Mouse (Mus musculus): ENCODE data around the gene Spint1. TPM values are rescaled to one million over a fixed set of nuclear protein-coding genes. Genes with fewer than 3 reads are reported as not detected.
A peak's percentile ranks its signal among the peaks of the same experiment; 100 is the strongest.

The Spint1 gene
- polyA plus RNA-seq, 1 experiment from 2014 or later = 0.65 TPM

DNA sequence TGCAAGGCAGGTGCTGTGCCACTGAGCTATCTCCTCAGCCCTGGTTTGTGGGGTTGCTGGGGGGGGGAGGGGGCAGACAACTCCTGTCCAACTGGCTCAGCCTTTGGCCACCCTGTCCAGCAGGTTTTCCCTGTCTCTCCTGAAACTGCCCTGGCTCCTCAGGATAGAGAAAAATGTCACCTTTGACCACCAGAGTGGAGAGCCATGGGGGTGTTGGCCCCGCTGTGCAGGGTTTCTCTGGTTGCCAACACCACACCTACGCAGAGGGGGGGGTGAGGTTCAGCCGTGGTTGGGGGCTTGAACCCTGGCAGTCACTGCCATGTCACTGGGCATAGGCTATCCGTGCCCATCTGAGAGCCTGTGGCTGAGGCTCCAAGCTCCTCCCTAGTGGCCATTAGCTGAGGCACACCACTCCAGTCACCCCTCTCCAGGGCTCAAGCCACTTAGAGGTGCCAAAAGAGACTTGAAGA, 12.5 kb downstream of the Spint1 start:
- WGBS = 87% methylated on average over 4 of the region's 4 CpGs

DNA sequence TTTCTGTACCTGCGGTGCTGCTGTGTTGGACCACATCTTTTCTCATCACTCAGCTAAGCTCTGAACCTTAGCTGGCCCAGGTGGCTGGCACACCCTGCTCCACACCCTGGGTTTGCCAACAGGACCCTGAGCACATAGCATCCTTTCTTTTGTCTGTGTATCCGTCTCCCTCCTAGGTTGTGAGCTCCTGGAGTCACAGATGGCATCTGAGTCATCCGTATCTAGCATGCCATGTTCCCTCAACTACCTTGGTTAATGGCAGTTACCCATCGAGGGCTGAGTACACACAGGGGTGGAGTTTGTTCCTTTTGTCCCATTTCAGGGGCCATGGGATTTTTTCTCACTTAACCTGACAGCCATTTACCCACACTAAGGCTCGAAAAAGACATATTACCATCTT, 13.2 kb downstream of the Spint1 start:
- H3K4me1 ChIP-seq = no peaks in the 10 kb centered on the region
- H3K9ac ChIP-seq = no peak overlapping the region
- 66% methylated on average over 5 of the region's 5 CpGs for WGBS
- ATAC-seq (replicated peaks) = no peak
- H3K4me3 ChIP-seq = no peak overlapping the region
- H3K27me3 ChIP-seq (replicated peaks) = 0 out of 2 replicates have a peak, but pooled peaks cover 7% of the 10 kb centered on the region
- no peak overlapping the region for H3K4me2 ChIP-seq
- H3K36me3 ChIP-seq (replicated peaks) = no peaks in the 10 kb centered on the region
- no peaks in the 10 kb centered on the region for H3K9me3 ChIP-seq
- H3K27ac ChIP-seq = no peak overlapping the region

More for the DNA sequence above, 12.5 kb downstream of the Spint1 start:
- Histone ChIP-seq H3K4me2 (no peak overlapping the region), H3K27ac (no peak overlapping the region), H3K27me3 (replicated peaks) (0 out of 2 replicates have a peak, but pooled peaks cover 7% of the 10 kb centered on the region), H3K36me3 (replicated peaks) (no peaks in the 10 kb centered on the region), H3K9me3 (no peaks in the 10 kb centered on the region), H3K4me3 (no peak overlapping the region), H3K9ac (no peak overlapping the region), H3K4me1 (no peaks in the 10 kb centered on the region)
- ATAC-seq (replicated peaks) = 0 out of 2 replicates have a peak, but pooled peaks have one; percentile 17

DNA sequence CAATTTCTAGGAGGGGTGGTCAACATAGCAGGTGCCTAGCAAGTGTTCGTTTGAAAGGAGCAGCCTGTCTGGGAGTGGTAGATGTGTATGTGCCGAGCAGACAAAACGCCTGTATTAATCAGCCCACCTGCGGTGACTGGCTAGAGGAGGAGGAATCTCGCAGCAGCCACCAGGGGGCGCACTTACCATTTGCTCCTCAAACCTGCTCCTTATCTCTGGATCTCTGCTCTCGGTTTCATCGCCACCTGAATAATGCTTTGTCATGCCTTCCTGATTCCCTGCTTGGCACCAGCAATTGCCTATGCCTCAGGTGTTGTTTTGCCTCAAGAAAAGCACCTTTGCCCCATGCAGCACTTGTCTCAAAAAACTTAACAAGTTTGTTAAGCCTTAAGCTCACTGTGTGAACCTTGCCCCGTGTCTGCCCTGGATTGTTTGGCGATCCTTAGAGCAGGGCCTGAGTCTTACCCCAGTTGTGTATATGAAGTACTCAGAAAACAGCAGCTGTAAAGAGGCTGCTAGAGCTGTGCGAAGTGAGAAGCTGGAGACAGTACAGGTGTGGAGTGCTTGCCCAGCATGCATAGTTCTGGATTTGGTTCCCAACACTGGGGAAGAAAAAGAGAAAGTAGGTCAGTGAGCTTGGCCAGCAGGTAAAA, 13.8 kb downstream of the Spint1 start:
- no peak overlapping the region for H3K4me3 ChIP-seq
- H3K9ac ChIP-seq = no peak overlapping the region
- 0 out of 2 replicates have a peak, but pooled peaks cover 7% of the 10 kb centered on the region for H3K27me3 ChIP-seq (replicated peaks)
- WGBS = 17% methylated on average over 11 of the region's 11 CpGs
- H3K9me3 ChIP-seq = no peaks in the 10 kb centered on the region
- H3K4me2 ChIP-seq = no peak overlapping the region
- no peak overlapping the region for H3K27ac ChIP-seq
- no peaks in the 10 kb centered on the region for H3K36me3 ChIP-seq (replicated peaks)
- ATAC-seq (replicated peaks) = peak; percentile 45; the same call in 1 of the 2 replicates
- H3K4me1 ChIP-seq = no peaks in the 10 kb centered on the region

DNA sequence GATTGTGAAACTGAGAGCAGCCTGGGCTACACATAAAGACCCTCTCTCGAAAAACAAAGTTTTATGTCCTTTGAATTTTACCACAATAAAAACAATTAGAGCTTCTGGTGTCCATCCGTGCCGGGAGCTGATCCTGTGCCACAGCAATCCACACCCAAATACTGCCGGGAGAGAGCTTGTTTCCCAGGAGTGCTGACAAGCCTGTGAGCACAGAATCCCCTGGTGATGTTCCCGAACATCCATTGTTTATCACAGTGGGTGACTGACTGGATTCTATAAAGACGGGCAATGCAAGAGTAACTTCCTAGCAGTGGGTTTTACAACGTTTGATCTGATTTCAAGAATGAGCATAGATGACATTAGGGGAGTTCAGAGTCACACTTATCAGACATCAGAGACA, 17.8 kb downstream of the Spint1 start:
- Histone ChIP-seq H3K9me3 (no peaks in the 10 kb centered on the region), H3K27me3 (replicated peaks) (0 out of 2 replicates have a peak, but pooled peaks cover 7% of the 10 kb centered on the region), H3K9ac (no peak overlapping the region), H3K4me1 (no peaks in the 10 kb centered on the region), H3K36me3 (replicated peaks) (no peaks in the 10 kb centered on the region), H3K4me2 (no peak overlapping the region), H3K4me3 (no peak overlapping the region), H3K27ac (no peak overlapping the region)
- WGBS = 6% methylated on average over 7 of the region's 7 CpGs
- ATAC-seq (replicated peaks) = no peak

DNA sequence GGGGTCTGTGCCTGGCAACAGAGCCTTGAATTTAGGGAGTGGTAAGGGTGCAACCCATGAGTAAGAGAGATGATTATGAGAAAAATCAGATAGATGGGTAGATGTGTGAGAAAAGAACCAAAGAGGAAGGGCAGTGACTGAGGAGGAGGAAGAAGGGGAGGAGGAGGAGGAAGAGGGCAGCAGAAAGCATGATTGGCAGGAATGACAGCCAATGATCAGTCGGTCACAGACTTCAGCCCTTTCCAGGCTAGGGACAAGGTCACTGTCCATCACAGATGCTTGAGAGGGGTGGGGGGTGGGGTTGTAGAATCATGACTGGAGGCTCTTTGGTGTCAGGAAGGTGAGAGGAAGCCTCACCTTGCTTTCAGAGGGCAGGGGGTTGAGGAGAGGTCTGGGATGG, 23.4 kb downstream of the Spint1 start:
- H3K27ac ChIP-seq = no peak overlapping the region

DNA sequence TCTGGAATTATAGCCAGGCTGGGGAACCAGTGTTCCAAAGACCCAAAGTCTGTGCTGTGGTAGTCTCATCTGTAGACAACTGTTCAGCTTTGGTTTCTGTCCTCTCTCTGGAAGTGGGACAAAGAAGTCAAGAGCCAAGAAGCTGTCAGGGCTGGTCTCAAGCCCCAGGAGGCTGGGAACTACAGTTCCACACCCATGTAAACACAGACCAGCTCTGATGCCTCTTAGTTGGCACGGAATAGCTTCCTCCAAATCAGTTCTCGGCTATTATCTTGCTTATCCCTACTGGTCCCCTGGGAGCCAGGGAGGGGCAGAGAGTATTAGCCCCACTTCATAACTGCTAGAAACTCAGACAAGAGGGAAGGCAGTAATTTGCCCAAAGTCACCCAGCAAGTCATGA, 24.2 kb downstream of the Spint1 start:
- Histone ChIP-seq H3K4me1 (no peaks in the 10 kb centered on the region; the same call in 1 of the 2 replicates), H3K36me3 (replicated peaks) (no peaks in the 10 kb centered on the region), H3K4me3 (no peak overlapping the region), H3K27me3 (replicated peaks) (no peaks in the 10 kb centered on the region), H3K4me2 (no peak overlapping the region), H3K27ac (no peak overlapping the region), H3K9ac (no peak overlapping the region), H3K9me3 (no peaks in the 10 kb centered on the region)
- WGBS = 38% methylated on average over 2 of the region's 2 CpGs
- ATAC-seq (replicated peaks) = no peak

More for the DNA sequence above, 23.4 kb downstream of the Spint1 start:
- no peak overlapping the region for H3K4me3 ChIP-seq
- ATAC-seq (replicated peaks) = no peak
- 86% methylated on average over 1 of the region's 1 CpGs for WGBS
- H3K36me3 ChIP-seq (replicated peaks) = no peaks in the 10 kb centered on the region
- H3K4me1 ChIP-seq = no peaks in the 10 kb centered on the region; the same call in 1 of the 2 replicates
- H3K27me3 ChIP-seq (replicated peaks) = no peaks in the 10 kb centered on the region
- H3K4me2 ChIP-seq = no peak overlapping the region
- H3K9ac ChIP-seq = no peak overlapping the region
- no peaks in the 10 kb centered on the region for H3K9me3 ChIP-seq

DNA sequence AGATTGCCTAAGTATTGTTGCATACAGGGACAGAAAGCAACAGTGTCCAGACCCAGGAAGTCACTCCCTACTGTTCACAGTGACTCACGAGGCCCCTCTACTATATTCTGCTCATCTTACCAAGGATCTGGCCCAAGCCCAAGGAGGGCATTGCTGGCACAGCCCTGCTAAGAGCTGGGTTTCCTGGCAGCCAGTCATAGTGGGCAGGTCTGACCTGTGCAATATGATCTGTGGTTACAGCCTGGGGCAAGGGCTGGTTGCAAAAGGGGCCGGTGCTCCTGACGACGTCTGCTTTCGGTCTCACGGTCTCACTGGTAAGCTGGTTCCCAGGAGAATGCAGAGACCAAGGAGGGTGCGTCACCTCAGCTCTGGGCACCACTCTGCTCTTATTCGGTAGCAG, 25.8 kb downstream of the Spint1 start:
- Histone ChIP-seq H3K9ac (no peak overlapping the region), H3K9me3 (no peaks in the 10 kb centered on the region), H3K27me3 (replicated peaks) (no peaks in the 10 kb centered on the region), H3K4me2 (no peak overlapping the region), H3K4me3 (no peak overlapping the region), H3K27ac (no peak overlapping the region), H3K4me1 (no peaks in the 10 kb centered on the region; the same call in 1 of the 2 replicates), H3K36me3 (replicated peaks) (no peaks in the 10 kb centered on the region)
- 46% methylated on average over 8 of the region's 8 CpGs for WGBS
- no peak for ATAC-seq (replicated peaks)

DNA sequence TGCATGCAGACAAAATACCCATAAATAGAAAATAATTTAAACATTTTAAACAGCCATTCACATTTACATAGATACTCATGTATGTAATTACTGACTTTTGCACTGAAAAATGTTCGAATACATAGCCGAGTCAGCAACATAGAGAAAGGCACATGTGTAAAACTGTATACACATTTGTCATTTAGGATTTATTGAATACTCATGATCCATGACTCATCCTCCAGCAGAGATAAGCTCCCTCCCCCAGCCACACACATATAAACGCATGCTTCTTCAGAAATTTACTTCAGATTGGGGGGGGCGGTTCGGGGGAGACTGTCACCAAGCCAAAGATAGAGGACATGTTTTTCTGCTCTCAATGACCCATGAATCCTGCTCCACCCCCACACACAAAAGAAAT, 26.7 kb downstream of the Spint1 start:
- no peak overlapping the region for H3K4me3 ChIP-seq
- ATAC-seq (replicated peaks) = no peak
- 88% methylated on average over 5 of the region's 5 CpGs for WGBS

DNA sequence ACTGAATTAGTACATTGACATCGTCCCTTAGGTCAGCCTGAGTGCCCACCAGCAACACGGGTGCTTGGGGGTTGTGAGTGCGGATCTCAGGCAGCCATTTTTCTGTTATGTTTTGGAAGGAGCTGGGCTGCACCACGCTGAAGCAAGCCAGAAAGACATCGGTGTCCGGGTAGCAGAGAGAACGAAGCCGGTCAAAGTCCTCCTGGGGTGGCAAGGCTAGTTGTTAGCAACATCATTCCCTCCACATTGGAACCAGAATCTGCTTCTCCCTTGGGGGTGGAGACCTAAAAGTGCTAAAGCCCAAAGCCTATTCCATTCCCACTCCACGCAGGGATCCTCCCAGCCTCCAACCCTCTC, 33.1 kb downstream of the Spint1 start:
- WGBS = 44% methylated on average over 9 of the region's 9 CpGs
- H3K4me1 ChIP-seq = peaks cover 23% of the 10 kb centered on the region
- ATAC-seq (replicated peaks) = no peak; the same call in 1 of the 2 replicates
- H3K36me3 ChIP-seq (replicated peaks) = no peaks in the 10 kb centered on the region
- H3K9me3 ChIP-seq = no peaks in the 10 kb centered on the region
- peak overlapping the region; percentile 61 for H3K4me3 ChIP-seq
- no peaks in the 10 kb centered on the region; the same call in 1 of the 2 replicates for H3K27me3 ChIP-seq (replicated peaks)
- H3K9ac ChIP-seq = peak overlapping the region; percentile 75
- peak overlapping the region; percentile 63 for H3K4me2 ChIP-seq
- H3K27ac ChIP-seq = peak overlapping the region; percentile 85

More for the DNA sequence above, 26.7 kb downstream of the Spint1 start:
- Histone ChIP-seq H3K4me2 (no peak overlapping the region), H3K36me3 (replicated peaks) (no peaks in the 10 kb centered on the region), H3K27ac (no peak overlapping the region), H3K9me3 (no peaks in the 10 kb centered on the region), H3K27me3 (replicated peaks) (no peaks in the 10 kb centered on the region), H3K9ac (no peak overlapping the region), H3K4me1 (peaks cover 5% of the 10 kb centered on the region)

DNA sequence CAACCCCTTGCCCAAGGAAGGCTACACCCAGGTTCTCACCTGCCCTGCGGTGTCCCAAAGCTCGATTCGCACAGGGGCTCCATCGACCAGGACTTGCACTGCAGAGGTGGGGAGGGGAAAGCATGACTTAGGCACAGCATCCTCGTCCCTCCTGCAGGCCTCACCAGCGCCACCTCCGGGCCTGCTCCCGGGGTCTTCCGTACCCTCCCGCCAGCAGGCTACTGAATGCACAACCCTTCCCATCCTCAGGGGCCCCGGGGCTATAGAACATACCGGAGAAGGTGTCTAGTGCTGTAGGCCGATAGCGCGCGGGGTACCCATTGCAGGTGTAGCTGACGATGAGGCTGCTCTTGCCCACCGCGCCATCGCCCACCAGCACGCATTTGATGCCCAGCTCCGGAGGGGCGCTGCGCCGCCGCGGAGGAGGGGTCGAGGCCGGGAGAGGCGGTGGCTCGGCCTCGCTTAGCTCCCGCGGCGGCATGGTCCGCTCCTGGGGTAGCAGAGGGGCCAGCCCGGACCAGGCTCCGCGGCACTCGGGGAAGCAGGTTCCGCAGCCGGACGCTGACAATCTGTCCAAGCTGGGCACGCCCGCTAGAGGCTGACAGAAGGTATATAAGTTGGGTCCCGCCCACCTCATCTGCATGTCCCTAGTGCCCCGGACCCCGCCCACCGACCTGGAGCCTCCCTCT, 33.6 kb downstream of the Spint1 start, which contains the start of gene Rhov:
Gene Rhov (minus strand): TSS at position 630 of the 689 bp plus-strand sequence.
- H3K4me3 ChIP-seq = peak within 1 kb of the TSS; percentile 61
- under 1% methylated on average over 49 of the region's 49 CpGs for WGBS
- peak within 1 kb of the TSS; percentile 63 for H3K4me2 ChIP-seq
- no peaks in the 10 kb centered on the region for H3K9me3 ChIP-seq
- no peaks in the 10 kb centered on the region for H3K36me3 ChIP-seq (replicated peaks)
- peak within 1 kb of the TSS; percentile 85 for H3K27ac ChIP-seq
- H3K9ac ChIP-seq = peak within 1 kb of the TSS; percentile 75
- ATAC-seq (replicated peaks) = peak; percentile 89
- H3K4me1 ChIP-seq = peaks cover 23% of the 10 kb centered on the region
- no peaks in the 10 kb centered on the region; the same call in 1 of the 2 replicates for H3K27me3 ChIP-seq (replicated peaks)

DNA sequence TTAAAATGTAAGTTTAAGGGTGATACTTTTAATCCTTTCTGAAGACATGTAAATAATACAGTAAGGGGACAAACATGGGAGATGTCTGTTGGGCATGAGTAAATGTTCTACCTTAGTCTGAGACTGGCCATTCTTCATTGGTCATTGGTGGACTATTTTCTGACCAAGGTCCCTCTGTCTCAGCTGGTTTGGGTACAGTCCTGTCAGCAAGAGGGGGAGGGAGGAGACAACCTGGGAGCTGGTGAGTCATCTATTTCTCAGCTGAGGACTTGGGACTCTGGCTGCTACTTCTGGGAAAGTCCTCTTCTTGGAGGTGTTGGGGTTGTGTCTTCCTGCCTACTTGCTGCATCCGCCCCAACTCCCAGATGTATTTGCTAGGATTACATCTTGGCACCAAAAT, 37.0 kb downstream of the Spint1 start:
- 79% methylated on average over 1 of the region's 1 CpGs for WGBS
- H3K4me3 ChIP-seq = no peak overlapping the region
- no peak for ATAC-seq (replicated peaks)
- no peak overlapping the region for H3K4me2 ChIP-seq
- peaks cover 15% of the 10 kb centered on the region for H3K4me1 ChIP-seq
- H3K9me3 ChIP-seq = no peaks in the 10 kb centered on the region
- no peak overlapping the region for H3K9ac ChIP-seq
- no peaks in the 10 kb centered on the region; the same call in 1 of the 2 replicates for H3K27me3 ChIP-seq (replicated peaks)
- no peaks in the 10 kb centered on the region for H3K36me3 ChIP-seq (replicated peaks)
- H3K27ac ChIP-seq = no peak overlapping the region

DNA sequence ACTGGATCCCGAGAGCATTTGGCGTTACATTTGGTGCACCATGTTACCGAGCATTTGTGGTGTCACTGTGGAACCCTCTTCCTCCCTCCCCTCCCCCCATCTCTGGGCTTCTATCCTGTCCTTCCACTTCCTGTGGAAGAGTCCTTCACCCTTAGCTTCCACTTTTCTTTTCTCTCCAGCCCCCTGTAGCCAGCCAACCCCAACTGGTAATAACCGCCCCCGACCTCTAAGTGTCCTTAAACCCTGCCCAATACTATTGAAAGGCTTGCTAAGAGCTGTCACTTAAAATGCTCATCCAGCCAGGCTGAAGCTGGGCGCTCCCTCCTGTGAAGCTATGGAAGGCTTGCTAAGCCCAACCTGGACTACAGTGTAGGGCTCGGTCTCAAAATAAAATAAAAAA, 39.8 kb downstream of the Spint1 start:
- Histone ChIP-seq H3K9me3 (no peaks in the 10 kb centered on the region), H3K4me3 (no peak overlapping the region), H3K27me3 (replicated peaks) (no peaks in the 10 kb centered on the region), H3K4me1 (no peaks in the 10 kb centered on the region), H3K27ac (no peak overlapping the region), H3K36me3 (replicated peaks) (no peaks in the 10 kb centered on the region), H3K4me2 (no peak overlapping the region), H3K9ac (no peak overlapping the region)
- no peak for ATAC-seq (replicated peaks)
- 83% methylated on average over 7 of the region's 7 CpGs for WGBS

Measured in midbrain, embryonic 15.5 days (tissue).